15 mouse cellular contexts compared by ENCODE assay signal in the genomic region with DNA sequence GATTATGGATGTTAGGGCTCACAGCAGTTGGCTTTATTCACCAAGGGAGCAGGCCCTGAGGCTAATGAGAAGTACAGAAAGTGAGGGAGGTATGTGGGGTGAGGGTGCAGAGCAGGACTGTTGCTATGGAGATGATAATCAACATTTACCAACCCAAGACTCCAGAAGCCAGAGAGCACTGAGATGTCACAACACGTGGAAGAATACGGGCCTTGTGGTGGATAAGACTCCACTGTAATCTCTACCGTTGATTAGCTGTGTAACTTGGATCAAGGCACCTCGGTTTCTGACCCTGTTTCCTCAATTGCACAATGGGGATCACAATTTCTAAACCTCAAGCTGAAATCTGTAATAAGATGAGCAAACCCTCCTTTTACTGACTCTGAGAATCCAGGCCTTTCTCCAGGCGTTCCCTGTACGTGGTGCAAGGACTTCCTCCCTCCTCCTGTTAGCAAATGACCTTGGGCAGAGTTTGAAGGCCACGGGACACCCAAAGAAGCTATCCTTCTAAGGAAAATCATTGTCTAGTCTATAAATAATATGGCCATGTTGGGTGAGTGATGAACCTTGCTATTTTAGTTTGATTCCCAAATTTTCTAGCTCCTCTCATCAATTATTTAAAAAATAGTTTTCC.
DNase-seq lines count a peak whose midpoint lies in the region; ATAC-seq and TF ChIP-seq lines count a peak whose summit lies in the region.
"Had no signal": no experiment of that assay in that cellular context is flagged by ENCODE, and none has a peak within 500 bp of the region (broad histone marks: within the 10 kb centered on the region; RNA-seq: fewer than 3 reads in every experiment).

No protein-coding gene starts in this region.

- no peak overlapping the region for H3K4me3 ChIP-seq in heart, embryonic 10.5 days
- no peak overlapping the region for H3K4me3 ChIP-seq in MEL (ENCODE audit: control insufficient read depth in 1 of 2, insufficient read depth in 1 of 2, low read depth in 2 of 2, low read length in 2 of 2)
- H3K4me3 ChIP-seq: forebrain, embryonic 10.5 days; hindbrain, embryonic 10.5 days; neural tube, embryonic 12.5 days had no signal

- intact Hi-C loops in heart, postnatal 25 days (cut with DNase I), result loop anchor here (5.0 kb wide), 1 partner anchor 123 kb away; no protein-coding TSS in a partner anchor
- intact Hi-C loops in left cerebral cortex, postnatal 14 days (cut with DNase I), result no loop called here

- no peak for TF ChIP-seq POLR2A in MEL (IDR thresholded peaks at IDR 0.05; ENCODE audit: control insufficient read depth in 1 of 2, insufficient read depth in 1 of 2, low read depth in 1 of 2, low read length in 2 of 2, poor library complexity in 1 of 2)

- no peaks in the 10 kb centered on the region for H3K9me3 ChIP-seq in heart, embryonic 10.5 days
- H3K9me3 ChIP-seq in MEL (replicated peaks; ENCODE audit: insufficient read depth, low read length), result no peaks in the 10 kb centered on the region
- H3K9me3 ChIP-seq: forebrain, embryonic 10.5 days; hindbrain, embryonic 10.5 days; neural tube, embryonic 12.5 days had no signal

- no peak for TF ChIP-seq EP300 in MEL (IDR thresholded peaks at IDR 0.05; ENCODE audit: low read depth in 1 of 2, low read length in 2 of 2)

- peaks cover 42% of the 10 kb centered on the region for H3K27me3 ChIP-seq in heart, embryonic 10.5 days (ENCODE audit: insufficient read depth, poor library complexity, severe bottlenecking)
- peaks cover 6 to 7% of the 10 kb centered on the region in 2 experiments; a peak in 3 of 4 replicates for H3K27me3 ChIP-seq in MEL (ENCODE audit: control insufficient read depth in 1 of 2, insufficient read depth in 2 of 2, low read length in 2 of 2)

- H3K27ac ChIP-seq in heart, embryonic 10.5 days, result 0 out of 2 replicates have a peak overlapping the region, but pooled peaks have one; percentile 37
- no peak overlapping the region for H3K27ac ChIP-seq in MEL (ENCODE audit: control insufficient read depth, low read depth, low read length)
- H3K27ac ChIP-seq: forebrain, embryonic 10.5 days; hindbrain, embryonic 10.5 days; neural tube, embryonic 12.5 days had no signal

- no peaks in the 10 kb centered on the region for H3K79me2 ChIP-seq in MEL (ENCODE audit: control insufficient read depth, insufficient read depth, low read length, poor library complexity)

- WGBS in heart, embryonic 10.5 days, result 31% methylated on average over 7 of the region's 7 CpGs

- H3K4me1 ChIP-seq in heart, embryonic 10.5 days, result peaks cover 63% of the 10 kb centered on the region
- no peaks in the 10 kb centered on the region for H3K4me1 ChIP-seq in MEL (ENCODE audit: control insufficient read depth in 1 of 2, insufficient read depth in 2 of 2, low read length in 2 of 2)

- DNase-seq in heart, embryonic 10.5 days (ENCODE audit: low spot score), result no peak
- DNase-seq in heart, postnatal 25 days (ENCODE audit: low spot score), result no peak
- peak; percentile 35 for DNase-seq in MEL (ENCODE audit: low read depth, low spot score)
- DNase-seq in ZHBTc4 (ENCODE audit: low read depth, low spot score), result peak; percentile 28
- no peak for DNase-seq in left cerebral cortex, postnatal 14 days (ENCODE audit: low spot score in 2 of 2)
- no peak for DNase-seq in yolk sac, embryonic 10.5 days (ENCODE audit: low spot score)
- DNase-seq: kidney, adult 9 months; layer of hippocampus, adult 9-11 months; liver, postnatal 0 days; midbrain, embryonic 14.5 days; right cerebral cortex, adult 18-20 months had no signal

- no peaks in the 10 kb centered on the region for H3K36me3 ChIP-seq in heart, embryonic 10.5 days
- no peaks in the 10 kb centered on the region for H3K36me3 ChIP-seq in MEL (ENCODE audit: control insufficient read depth in 1 of 2, insufficient read depth in 2 of 2, low read length in 2 of 2)
- H3K36me3 ChIP-seq: forebrain, embryonic 10.5 days; hindbrain, embryonic 10.5 days; neural tube, embryonic 12.5 days had no signal

- no peak overlapping the region for H3K9ac ChIP-seq in MEL (ENCODE audit: control insufficient read depth, low read depth, low read length, poor library complexity, severe bottlenecking)
- H3K9ac ChIP-seq: liver, postnatal 0 days; neural tube, embryonic 12.5 days had no signal

- no peak for TF ChIP-seq RAD21 in MEL (IDR thresholded peaks at IDR 0.05; ENCODE audit: low read depth, low read length)

- peak; percentile 56 for ATAC-seq in megakaryocyte progenitor cell, adult 5-6 weeks (replicated peaks; ENCODE audit: poor library complexity)
- ATAC-seq: liver, postnatal 0 days had no signal

- TF ChIP-seq CTCF in MEL (IDR thresholded peaks at IDR 0.05 in 2 of 3, conservative IDR thresholded peaks at IDR 0.05 in 1 of 3; ENCODE audit: control insufficient read depth in 1 of 3, insufficient read depth in 1 of 3, low read depth in 2 of 3, low read length in 3 of 3, poor library complexity in 1 of 3, severe bottlenecking in 1 of 3), result no peak

TF ChIP-seq in MEL, 35 proteins besides CTCF, POLR2A, EP300 and RAD21:
- TF ChIP-seq SMC3 (IDR thresholded peaks at IDR 0.05; ENCODE audit: low read depth, low read length) (no peak), MXI1 (IDR thresholded peaks at IDR 0.05; ENCODE audit: low read depth, low read length) (peak; percentile 80)
TF ChIP-seq in MEL: peak in this region for 1.

Comparison
In these comparisons a context has a peak if more than half of its experiments do, and no peak if none do; other contexts are left out.
1. DNase-seq: peak in MEL (single experiment) and ZHBTc4 (single experiment); none in heart, embryonic 10.5 days (single experiment), heart, postnatal 25 days (single experiment), left cerebral cortex, postnatal 14 days (0 of 2) and yolk sac, embryonic 10.5 days (single experiment).